Mouse (Mus musculus): Measurements from ENCODE around the gene Agtpbp1.

DNA sequence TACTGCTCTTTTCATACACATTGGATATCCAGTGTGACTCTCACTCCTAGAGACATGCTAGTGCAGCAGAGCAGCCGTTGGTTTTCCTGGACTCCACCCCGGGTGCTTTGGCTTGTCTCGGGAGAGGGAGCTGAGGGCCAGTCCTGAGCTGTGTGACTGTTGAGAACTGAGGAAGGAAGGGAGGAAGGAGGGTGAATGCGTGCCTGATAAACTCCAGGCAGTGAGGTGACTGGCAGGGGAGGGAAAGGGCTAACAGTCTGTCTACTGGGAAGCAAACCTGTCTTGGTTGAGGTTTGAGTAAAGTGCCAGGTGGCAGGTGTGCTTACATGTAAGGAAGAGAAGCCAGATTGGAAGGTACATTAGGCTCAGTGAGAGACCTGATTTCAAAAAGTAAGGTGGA is 28.8 kb upstream of the Agtpbp1 start:
- TF ChIP-seq CTCF (IDR thresholded peaks at IDR 0.05; ENCODE audit: insufficient read depth, low read depth, low read length) = no peak
- no peak for TF ChIP-seq POLR2A (IDR thresholded peaks at IDR 0.05; ENCODE audit: insufficient read depth, low read depth, low read length)
